Mouse (Mus musculus) liver, adult 2 months (tissue): ENCODE measurements around the gene Eapp. TPM values are rescaled to one million over a fixed set of nuclear protein-coding genes. Genes with fewer than 3 reads are reported as not detected.

Experiments used
- DNase-seq: peaks from one replicate; pipeline ENCODE4 v3.0.0-alpha.2; 2011; ENCODE audit warnings: low read depth, low spot score; ENCODE audit errors: extremely low read depth
- H3K27ac ChIP-seq: fragments of 200-500 bp; replicated peaks from 2 replicates; pipeline ENCODE4 v1.5.1; 2012; ENCODE audit warnings: low read depth, mild to moderate bottlenecking, control low read depth, inconsistent platforms, low read length; ENCODE audit not compliant: insufficient read depth
- H3K27me3 ChIP-seq: fragments of 200-500 bp; 2 replicates; pipeline ENCODE4 v1.6.1; 2012; ENCODE audit warnings: mild to moderate bottlenecking, moderate library complexity, low read length, inconsistent platforms; ENCODE audit not compliant: control insufficient read depth, insufficient read depth
- H3K36me3 ChIP-seq: fragments of 200-500 bp; 2 replicates; pipeline ENCODE4 v1.6.1; 2012; ENCODE audit warnings: low read length, inconsistent platforms; ENCODE audit not compliant: control insufficient read depth, insufficient read depth
- H3K4me1 ChIP-seq: fragments of 200-500 bp; 2 replicates; pipeline ENCODE4 v1.6.1; 2011; ENCODE audit warnings: low read length; ENCODE audit not compliant: control insufficient read depth, insufficient read depth
- H3K4me3 ChIP-seq: fragments of 200-500 bp; 2 replicates; pipeline ENCODE4 v1.5.1; 2011; ENCODE audit warnings: low read depth, mild to moderate bottlenecking, control low read depth, low read length, moderate library complexity; ENCODE audit not compliant: insufficient read depth
- H3K79me2 ChIP-seq: fragments of 200-500 bp; 2 replicates; pipeline ENCODE4 v1.6.1; 2012; ENCODE audit warnings: inconsistent platforms, mild to moderate bottlenecking, low read length, moderate library complexity; ENCODE audit not compliant: control insufficient read depth, insufficient read depth
- H3K9ac ChIP-seq: fragments of 200-500 bp; 2 replicates; pipeline ENCODE4 v1.6.1; 2012; ENCODE audit warnings: low read depth, mild to moderate bottlenecking, control low read depth, inconsistent platforms, low read length
- CTCF ChIP-seq: fragments of 200-500 bp; IDR thresholded peaks from 2 replicates; pipeline ENCODE4 v1.5.1; 2011; ENCODE audit warnings: low read depth, low read length, control low read depth
- POLR2A ChIP-seq: fragments of 200-500 bp; IDR thresholded peaks from 2 replicates; pipeline ENCODE4 v1.6.1; 2011; ENCODE audit warnings: low read length, control low read depth; ENCODE audit not compliant: insufficient read depth; ENCODE audit errors: extremely low read depth
- WGBS: fragments of 180-500 bp; shearing (Covaris S2); methylation state at CpG from one replicate; pipeline ENCODE4 v1.1.7; 2018; 5-methylcytosine and 5-hydroxymethylcytosine counted together
- polyA plus RNA-seq: library from polyadenylated mRNA; depleted of rRNA; stranded (reverse); fragments of >200 nt; gene quantifications from 2 replicates; pipeline ENCODE4 v1.2.3, GENCODE M21; 2012; rRNA removed
- total RNA-seq: library from RNA; depleted of rRNA; stranded (reverse); fragments of >200 nt; gene quantifications from 2 replicates; pipeline ENCODE4 v1.2.3, GENCODE M21; 2014; rRNA removed

The Eapp gene
- total and polyA plus RNA-seq, 2 experiments: 17.1 to 24.6 TPM

GRCm38 (mm10) chr12:54621942-54622341 lies 73.8 kb downstream of the Eapp start:
- DNase-seq: no peak
- H3K79me2 ChIP-seq: no peaks in the 10 kb centered on the region
- TF ChIP-seq POLR2A (no peak), CTCF (no peak)
- no peak overlapping the region for H3K9ac ChIP-seq
- H3K27me3 ChIP-seq: no peaks in the 10 kb centered on the region
- no peak overlapping the region for H3K27ac ChIP-seq
- WGBS: 95% methylated on average over 2 of the region's 2 CpGs
- no peaks in the 10 kb centered on the region for H3K4me1 ChIP-seq
- no peaks in the 10 kb centered on the region for H3K36me3 ChIP-seq
- no peak overlapping the region for H3K4me3 ChIP-seq

Other genes with a start within 250 kb of the Eapp start
- gene Sptssa, start 39.3 kb downstream of the Eapp start, total RNA-seq: 70.2 and 86.3 TPM in 2 replicates
- gene Sptssa, start 39.3 kb downstream of the Eapp start, polyA plus RNA-seq: 98.6 and 102 TPM in 2 replicates
- 21.7 and 22.4 TPM in 2 replicates for gene Snx6, start 99.8 kb upstream of the Eapp start, total RNA-seq
- 5.4 and 7.5 TPM in 2 replicates for gene Snx6, start 99.8 kb upstream of the Eapp start, polyA plus RNA-seq
- gene Cfl2, start 167.0 kb upstream of the Eapp start, total RNA-seq: 56.5 and 64.6 TPM in 2 replicates
- 10.8 and 14.6 TPM in 2 replicates for gene Cfl2, start 167.0 kb upstream of the Eapp start, polyA plus RNA-seq